Mouse (Mus musculus): ENCODE data around the gene Zkscan4. TPM values are rescaled to one million over a fixed set of nuclear protein-coding genes. Genes with fewer than 3 reads are reported as not detected.
A peak's percentile ranks its signal among the peaks of the same experiment; 100 is the strongest.
"Not testable (repeated sequence)": the region's sequence is repeated elsewhere in the genome, so short reads cannot be mapped to it uniquely, and the experiment has no call there.

Gene Zkscan4
- polyA plus RNA-seq, 1 experiment, result 0.29 TPM

DNA sequence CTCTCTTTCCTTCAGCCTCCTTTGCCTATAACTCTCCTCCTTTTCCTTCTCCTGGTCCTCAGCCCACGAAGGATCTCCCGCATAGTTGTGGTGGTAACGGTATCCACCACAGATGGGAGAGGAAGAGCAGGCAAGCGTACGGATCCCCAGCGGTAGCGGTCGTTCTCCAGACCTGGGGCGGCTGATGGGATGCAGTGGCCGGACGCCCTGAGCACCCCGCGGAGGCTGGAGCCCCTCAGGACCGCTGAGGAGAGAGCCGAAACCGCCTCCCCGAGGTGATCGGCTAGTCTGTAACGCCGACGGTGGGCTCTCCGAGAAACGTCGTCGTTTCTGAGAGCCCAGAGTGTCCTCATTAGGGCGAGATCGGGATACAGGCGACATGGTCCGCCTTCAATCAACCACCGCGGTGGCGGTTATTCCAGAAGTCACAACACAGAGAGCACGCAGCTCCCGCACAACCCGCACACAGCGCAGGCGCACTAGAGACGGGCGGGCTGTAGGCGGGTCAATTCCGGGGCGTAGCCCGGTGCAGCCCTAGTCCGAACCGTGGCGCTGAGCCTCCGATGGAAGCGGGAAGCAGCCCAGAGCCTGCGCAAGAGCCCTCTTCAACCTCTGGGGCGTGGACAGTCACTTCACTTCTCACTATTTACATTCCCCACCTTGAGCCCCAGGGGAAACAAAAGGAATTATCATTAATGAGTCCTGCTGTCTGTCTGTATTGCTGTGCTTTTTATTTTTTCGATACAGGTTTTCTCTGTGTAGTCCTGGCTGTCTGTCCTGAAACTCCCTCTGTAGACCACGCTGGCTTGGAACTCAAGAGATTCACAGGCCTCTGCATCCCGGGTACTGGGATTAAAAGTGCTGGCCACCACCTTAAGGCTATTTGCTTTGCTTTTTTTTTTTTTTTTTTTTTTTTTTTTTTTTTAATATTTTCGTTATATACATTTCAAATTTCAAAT lies 10.4 kb upstream of the Zkscan4 start, which contains the start of gene Nkapl:
Gene Nkapl (minus strand): TSS at position 449 of the 959 bp plus-strand sequence.
- Histone ChIP-seq H3K27ac (ENCODE audit: insufficient read depth, low read length) (no peak within 1 kb of the TSS), H3K27me3 (ENCODE audit: control insufficient read depth, insufficient read depth, low read length) (peaks cover 9% of the 10 kb centered on the region; the same call in 1 of the 2 replicates), H3K4me1 (ENCODE audit: control insufficient read depth, insufficient read depth, insufficient read length) (peaks cover 4% of the 10 kb centered on the region; the same call in 1 of the 2 replicates), H3K36me3 (ENCODE audit: control insufficient read depth, insufficient read depth, low read length) (no peaks in the 10 kb centered on the region), H3K4me3 (ENCODE audit: extremely low read depth, insufficient read depth, insufficient read length) (peak within 1 kb of the TSS; percentile 76)
- TF ChIP-seq POLR2A (IDR thresholded peaks at IDR 0.05; ENCODE audit: low read depth, low read length) (no peak), CTCF (IDR thresholded peaks at IDR 0.05; ENCODE audit: extremely low read depth, insufficient read depth, insufficient read length, insufficient replicate concordance) (no peak)
- peak; percentile 47 to 52 for DNase-seq (ENCODE audit: low read depth in 1 of 2, low spot score in 2 of 2)
- WGBS, result 2% methylated on average over 54 of the region's 54 CpGs

DNA sequence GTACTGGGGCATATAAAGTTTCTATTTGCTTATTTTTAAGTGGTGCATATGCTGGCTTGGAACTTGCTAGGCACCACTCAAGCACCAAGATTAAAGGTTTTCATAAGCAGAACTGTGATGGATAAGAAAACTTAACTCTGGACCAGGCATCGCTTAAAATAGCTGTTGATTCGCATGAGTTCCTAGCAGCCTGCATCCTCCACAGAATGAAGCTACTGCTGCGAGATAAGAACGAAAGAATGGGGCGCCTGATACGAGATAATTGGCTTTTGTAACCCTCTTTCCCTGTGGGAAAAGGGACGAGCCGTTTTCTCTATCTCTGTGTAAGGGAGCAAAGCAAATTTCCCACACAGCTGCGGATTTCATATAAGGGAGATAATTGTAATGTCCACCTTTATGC lies 9.6 kb upstream of the Zkscan4 start:
- H3K4me3 ChIP-seq (ENCODE audit: extremely low read depth, insufficient read depth, insufficient read length), result no peak overlapping the region

DNA sequence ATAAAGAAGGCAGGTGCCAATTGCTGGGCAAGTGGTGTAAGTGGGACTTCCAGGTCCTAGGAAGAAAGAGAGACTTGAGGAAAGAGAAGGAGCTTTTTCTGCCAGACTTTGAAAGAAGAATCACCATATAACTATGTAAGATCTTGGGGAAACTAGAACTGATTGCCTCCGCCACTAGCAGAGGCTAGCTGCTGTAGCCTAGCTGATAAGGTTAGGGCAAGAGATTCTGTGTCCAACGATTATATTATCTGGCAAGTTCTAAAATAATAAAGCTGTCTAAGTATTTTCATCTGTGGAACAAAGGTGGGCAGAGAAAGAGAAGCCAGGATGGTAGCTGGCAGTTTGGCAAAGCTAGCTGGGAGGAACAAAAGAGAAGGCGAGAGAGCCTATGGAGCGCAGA lies 6.3 kb upstream of the Zkscan4 start:
- Histone ChIP-seq H3K4me3 (ENCODE audit: extremely low read depth, insufficient read depth, insufficient read length) (no peak overlapping the region), H3K4me1 (ENCODE audit: control insufficient read depth, insufficient read depth, insufficient read length) (peaks cover 4% of the 10 kb centered on the region; the same call in 1 of the 2 replicates), H3K27ac (ENCODE audit: insufficient read depth, low read length) (no peak overlapping the region), H3K36me3 (ENCODE audit: control insufficient read depth, insufficient read depth, low read length) (no peaks in the 10 kb centered on the region), H3K27me3 (ENCODE audit: control insufficient read depth, insufficient read depth, low read length) (peaks cover 8% of the 10 kb centered on the region; the same call in 1 of the 2 replicates)
- 66% methylated on average over 4 of the region's 4 CpGs for WGBS
- TF ChIP-seq CTCF (IDR thresholded peaks at IDR 0.05; ENCODE audit: extremely low read depth, insufficient read depth, insufficient read length, insufficient replicate concordance) (no peak), POLR2A (IDR thresholded peaks at IDR 0.05; ENCODE audit: low read depth, low read length) (no peak)
- no peak for DNase-seq (ENCODE audit: low read depth in 1 of 2, low spot score in 2 of 2)

More for the DNA sequence above, 9.6 kb upstream of the Zkscan4 start:
- no peak for DNase-seq (ENCODE audit: low read depth in 1 of 2, low spot score in 2 of 2)
- Histone ChIP-seq H3K27ac (ENCODE audit: insufficient read depth, low read length) (no peak overlapping the region), H3K36me3 (ENCODE audit: control insufficient read depth, insufficient read depth, low read length) (no peaks in the 10 kb centered on the region), H3K4me1 (ENCODE audit: control insufficient read depth, insufficient read depth, insufficient read length) (peaks cover 4% of the 10 kb centered on the region; the same call in 1 of the 2 replicates), H3K27me3 (ENCODE audit: control insufficient read depth, insufficient read depth, low read length) (peaks cover 9% of the 10 kb centered on the region; the same call in 1 of the 2 replicates)
- TF ChIP-seq POLR2A (IDR thresholded peaks at IDR 0.05; ENCODE audit: low read depth, low read length), result no peak
- TF ChIP-seq CTCF (IDR thresholded peaks at IDR 0.05; ENCODE audit: extremely low read depth, insufficient read depth, insufficient read length, insufficient replicate concordance), result no peak
- 46% methylated on average over 9 of the region's 9 CpGs for WGBS

DNA sequence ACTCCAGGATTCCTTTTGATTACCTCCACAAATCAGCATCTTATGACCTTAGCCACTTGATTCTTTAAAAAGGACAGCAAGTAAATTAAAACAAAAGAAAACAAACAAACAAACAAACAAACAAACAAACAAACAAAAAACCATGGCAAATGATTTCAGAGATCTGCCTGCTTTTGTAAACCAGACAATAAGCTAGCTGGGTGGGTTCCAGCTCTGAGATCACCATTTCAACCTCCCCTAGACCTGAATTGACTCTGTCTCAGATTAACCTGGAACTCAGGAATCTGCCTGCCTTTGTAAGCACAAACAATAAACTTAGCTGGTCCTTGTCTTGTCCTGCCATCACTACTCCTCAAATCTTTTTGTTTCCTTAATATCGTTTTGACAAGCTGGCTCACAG lies 8.2 kb downstream of the Zkscan4 start:
- TF ChIP-seq CTCF (IDR thresholded peaks at IDR 0.05; ENCODE audit: extremely low read depth, insufficient read depth, insufficient read length, insufficient replicate concordance), result no peak
- no peak for TF ChIP-seq POLR2A (IDR thresholded peaks at IDR 0.05; ENCODE audit: low read depth, low read length)
- Histone ChIP-seq H3K36me3 (ENCODE audit: control insufficient read depth, insufficient read depth, low read length) (no peaks in the 10 kb centered on the region), H3K27ac (ENCODE audit: insufficient read depth, low read length) (no peak overlapping the region), H3K4me3 (ENCODE audit: extremely low read depth, insufficient read depth, insufficient read length) (no peak overlapping the region), H3K27me3 (ENCODE audit: control insufficient read depth, insufficient read depth, low read length) (no peaks in the 10 kb centered on the region), H3K4me1 (ENCODE audit: control insufficient read depth, insufficient read depth, insufficient read length) (no peaks in the 10 kb centered on the region)
- no peak for DNase-seq (ENCODE audit: low read depth in 1 of 2, low spot score in 2 of 2)
- 87% methylated on average over 1 of the region's 1 CpGs for WGBS

DNA sequence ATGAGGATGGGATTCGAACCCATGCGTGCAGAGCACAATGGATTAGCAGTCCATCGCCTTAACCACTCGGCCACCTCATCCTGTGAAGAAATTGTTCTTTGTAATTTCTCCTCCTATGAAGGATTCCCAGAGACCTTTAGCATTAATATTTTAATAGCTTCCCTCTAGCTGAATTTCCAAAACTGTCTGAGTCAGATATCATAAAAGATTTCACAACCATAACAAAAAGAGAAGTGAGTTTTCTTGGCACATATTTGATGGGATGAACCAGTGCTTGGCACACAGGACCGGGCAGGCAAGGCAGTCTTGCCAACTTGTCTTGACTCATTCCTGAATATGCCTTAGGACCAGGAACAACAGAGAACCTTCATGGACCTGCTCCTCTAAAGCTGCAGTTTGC lies 14.1 kb downstream of the Zkscan4 start:
- Histone ChIP-seq H3K4me3 (ENCODE audit: extremely low read depth, insufficient read depth, insufficient read length) (no peak overlapping the region), H3K4me1 (ENCODE audit: control insufficient read depth, insufficient read depth, insufficient read length) (no peaks in the 10 kb centered on the region), H3K36me3 (ENCODE audit: control insufficient read depth, insufficient read depth, low read length) (no peaks in the 10 kb centered on the region), H3K27me3 (ENCODE audit: control insufficient read depth, insufficient read depth, low read length) (no peaks in the 10 kb centered on the region), H3K27ac (ENCODE audit: insufficient read depth, low read length) (no peak overlapping the region)
- DNase-seq (ENCODE audit: low read depth in 1 of 2, low spot score in 2 of 2), result no peak
- no peak for TF ChIP-seq POLR2A (IDR thresholded peaks at IDR 0.05; ENCODE audit: low read depth, low read length)
- WGBS, result 95% methylated on average over 5 of the region's 5 CpGs

DNA sequence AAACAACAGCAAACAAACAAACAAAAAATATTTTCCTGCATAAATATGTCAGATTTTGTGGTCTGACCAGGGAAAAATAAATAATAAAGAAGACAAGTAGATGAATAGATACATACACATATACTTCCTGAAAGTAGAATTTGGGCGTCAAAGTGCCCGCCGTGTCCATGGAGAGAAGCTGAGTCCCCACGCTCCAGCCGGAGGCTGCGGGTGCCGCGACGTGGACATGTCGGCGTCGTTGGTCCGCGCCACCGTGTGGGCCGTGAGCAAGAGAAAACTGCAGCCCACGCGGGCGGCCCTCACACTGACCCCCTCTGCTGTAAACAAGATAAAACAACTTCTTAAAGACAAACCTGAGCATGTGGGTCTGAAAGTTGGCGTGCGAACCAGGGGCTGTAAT lies 16.4 kb downstream of the Zkscan4 start, which contains the start of gene AK157302:
Gene AK157302 (plus strand): TSS at position 144 of the 400 bp plus-strand sequence.
- Histone ChIP-seq H3K4me1 (ENCODE audit: control insufficient read depth, insufficient read depth, insufficient read length) (no peaks in the 10 kb centered on the region), H3K27ac (ENCODE audit: insufficient read depth, low read length) (no peak within 1 kb of the TSS), H3K4me3 (ENCODE audit: extremely low read depth, insufficient read depth, insufficient read length) (no peak within 1 kb of the TSS), H3K36me3 (ENCODE audit: control insufficient read depth, insufficient read depth, low read length) (no peaks in the 10 kb centered on the region), H3K27me3 (ENCODE audit: control insufficient read depth, insufficient read depth, low read length) (no peaks in the 10 kb centered on the region)
- 93% methylated on average over 21 of the region's 21 CpGs for WGBS
- TF ChIP-seq POLR2A (IDR thresholded peaks at IDR 0.05; ENCODE audit: low read depth, low read length), result no peak
- no peak for TF ChIP-seq CTCF (IDR thresholded peaks at IDR 0.05; ENCODE audit: extremely low read depth, insufficient read depth, insufficient read length, insufficient replicate concordance)
- no peak for DNase-seq (ENCODE audit: low read depth in 1 of 2, low spot score in 2 of 2)

DNA sequence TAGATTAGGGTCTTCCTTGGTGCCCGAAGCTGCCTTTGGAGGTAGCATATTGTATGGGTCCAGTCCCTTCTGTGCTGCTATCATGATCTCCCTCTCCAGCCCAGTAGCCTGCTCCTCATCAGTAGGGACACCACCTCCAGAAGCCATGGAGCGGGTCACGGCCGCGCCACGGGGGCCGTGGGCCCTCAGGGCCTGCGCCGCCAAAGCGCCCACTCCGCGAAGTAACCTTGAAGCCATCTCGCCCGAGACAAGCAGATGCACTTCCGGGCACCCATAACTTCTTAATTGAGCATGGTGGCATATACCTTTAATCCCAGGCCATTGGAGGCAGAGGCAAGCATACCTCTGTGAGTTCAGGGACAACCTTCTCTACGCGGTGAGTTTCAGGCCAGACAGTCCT lies 22.5 kb downstream of the Zkscan4 start, which contains the start of gene Gm11273:
Gene Gm11273 (minus strand): TSS at position 237 of the 400 bp plus-strand sequence.
- not testable (repeated sequence) for DNase-seq (ENCODE audit: low read depth in 1 of 2, low spot score in 2 of 2); H3K36me3 ChIP-seq (ENCODE audit: control insufficient read depth, insufficient read depth, low read length); H3K4me1 ChIP-seq (ENCODE audit: control insufficient read depth, insufficient read depth, insufficient read length); H3K27ac ChIP-seq (ENCODE audit: insufficient read depth, low read length); H3K27me3 ChIP-seq (ENCODE audit: control insufficient read depth, insufficient read depth, low read length); H3K4me3 ChIP-seq (ENCODE audit: extremely low read depth, insufficient read depth, insufficient read length)
- 96% methylated on average over 17 of the region's 17 CpGs for WGBS
